Mouse (Mus musculus): ENCODE results near the gene Htr1d. TPM values are rescaled to one million over a fixed set of nuclear protein-coding genes. Genes with fewer than 3 reads are reported as not detected.

Gene Htr1d
- polyA plus RNA-seq, 1 experiment from 2014 or later = 0.12 TPM

GRCm38 (mm10) chr4:136456516-136457218, 33.3 kb downstream of the Htr1d start:
- Histone ChIP-seq H3K27ac (ENCODE audit: low read depth) (no peak overlapping the region), H3K4me2 (ENCODE audit: low read length) (no peak overlapping the region), H3K9ac (ENCODE audit: low read length) (no peak overlapping the region), H3K4me1 (replicated peaks; ENCODE audit: control insufficient read depth, insufficient read depth, low read length) (peaks cover 3% of the 10 kb centered on the region; the same call in 1 of the 2 replicates), H3K27me3 (replicated peaks; ENCODE audit: control insufficient read depth, insufficient read depth, low read length) (no peaks in the 10 kb centered on the region), H3K36me3 (ENCODE audit: control insufficient read depth, insufficient read depth, low read length) (no peaks in the 10 kb centered on the region), H3K4me3 (ENCODE audit: low read depth, low read length) (no peak overlapping the region), H3K9me3 (ENCODE audit: control insufficient read depth, low read length) (no peaks in the 10 kb centered on the region)
- WGBS = 90% methylated on average over 6 of the region's 6 CpGs
- ATAC-seq (replicated peaks; ENCODE audit: low FRiP score, low TSS enrichment, low read depth) (no peak), DNase-seq (ENCODE audit: low spot score) (no peak)

DNA sequence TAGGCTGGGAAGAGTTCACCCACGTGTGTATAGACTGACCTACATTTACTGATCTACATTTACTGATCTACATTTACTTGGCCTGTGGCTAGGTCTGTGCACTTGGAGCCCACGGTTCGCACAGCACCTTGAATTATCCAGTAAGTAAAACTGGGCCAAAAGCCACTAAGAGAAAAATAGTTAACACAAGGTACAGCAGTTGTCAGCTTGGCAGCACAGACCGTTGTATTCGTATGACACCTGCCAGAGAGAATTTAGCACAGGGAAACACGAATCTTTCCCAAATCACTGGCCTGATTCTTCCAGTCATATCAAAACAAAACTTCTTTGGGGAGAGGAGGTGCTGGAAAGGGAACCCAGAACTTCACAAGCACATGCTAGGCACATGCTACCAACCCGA, 35.0 kb downstream of the Htr1d start:
- no peak overlapping the region for H3K9ac ChIP-seq (ENCODE audit: low read length)
- WGBS = 81% methylated on average over 7 of the region's 7 CpGs
- H3K27me3 ChIP-seq (replicated peaks; ENCODE audit: control insufficient read depth, insufficient read depth, low read length) = 0 out of 2 replicates have a peak, but pooled peaks cover under 1% of the 10 kb centered on the region
- H3K36me3 ChIP-seq (ENCODE audit: control insufficient read depth, insufficient read depth, low read length) = no peaks in the 10 kb centered on the region
- no peak for DNase-seq (ENCODE audit: low spot score)
- ATAC-seq (replicated peaks; ENCODE audit: low FRiP score, low TSS enrichment, low read depth) = no peak
- no peak overlapping the region for H3K27ac ChIP-seq (ENCODE audit: low read depth)
- no peaks in the 10 kb centered on the region for H3K9me3 ChIP-seq (ENCODE audit: control insufficient read depth, low read length)
- no peak overlapping the region for H3K4me2 ChIP-seq (ENCODE audit: low read length)
- peaks cover 6% of the 10 kb centered on the region; the same call in 1 of the 2 replicates for H3K4me1 ChIP-seq (replicated peaks; ENCODE audit: control insufficient read depth, insufficient read depth, low read length)
- no peak overlapping the region for H3K4me3 ChIP-seq (ENCODE audit: low read depth, low read length)

- H3K4me1 ChIP-seq (replicated peaks; ENCODE audit: control insufficient read depth, insufficient read depth, low read length) = peaks cover 12% of the 10 kb centered on the region; the same call in 1 of the 2 replicates
- H3K9me3 ChIP-seq (ENCODE audit: control insufficient read depth, low read length) = no peaks in the 10 kb centered on the region
- 82% methylated on average over 12 of the region's 12 CpGs for WGBS
These were observed 35.9 kb downstream of the Htr1d start for GRCm38 (mm10) chr4:136459210-136459609.

DNA sequence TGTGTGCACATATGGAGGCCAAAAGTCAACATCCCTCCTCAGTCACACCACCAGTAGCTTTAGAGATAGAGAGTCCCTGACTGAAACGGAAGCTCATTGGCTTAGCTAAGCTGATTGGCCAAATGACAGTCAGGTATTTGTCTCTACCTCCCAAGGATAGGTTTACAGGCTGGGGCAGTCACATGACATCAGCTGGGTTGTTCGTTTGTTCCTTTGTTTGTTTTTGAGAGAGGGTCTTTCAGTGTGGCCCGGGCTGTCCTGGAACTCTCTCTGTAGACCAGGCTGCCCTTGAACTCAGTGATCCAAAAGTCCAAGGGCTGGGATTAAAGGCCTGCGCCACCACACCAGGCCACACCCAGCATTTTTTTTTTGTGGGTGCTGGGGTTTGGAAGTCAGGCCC, 37.9 kb downstream of the Htr1d start:
- no peak overlapping the region for H3K9ac ChIP-seq (ENCODE audit: low read length)
- no peak overlapping the region for H3K4me3 ChIP-seq (ENCODE audit: low read depth, low read length)
- H3K4me1 ChIP-seq (replicated peaks; ENCODE audit: control insufficient read depth, insufficient read depth, low read length) = peaks cover 16% of the 10 kb centered on the region
- WGBS = 44% methylated on average over 4 of the region's 4 CpGs
- no peaks in the 10 kb centered on the region for H3K36me3 ChIP-seq (ENCODE audit: control insufficient read depth, insufficient read depth, low read length)
- no peak for ATAC-seq (replicated peaks; ENCODE audit: low FRiP score, low TSS enrichment, low read depth)
- 0 out of 2 replicates have a peak, but pooled peaks cover 9% of the 10 kb centered on the region for H3K27me3 ChIP-seq (replicated peaks; ENCODE audit: control insufficient read depth, insufficient read depth, low read length)
- H3K4me2 ChIP-seq (ENCODE audit: low read length) = no peak overlapping the region
- no peak overlapping the region for H3K27ac ChIP-seq (ENCODE audit: low read depth)
- H3K9me3 ChIP-seq (ENCODE audit: control insufficient read depth, low read length) = no peaks in the 10 kb centered on the region
- peak; percentile 48 for DNase-seq (ENCODE audit: low spot score)

More at GRCm38 (mm10) chr4:136459210-136459609, 35.9 kb downstream of the Htr1d start:
- Histone ChIP-seq H3K27me3 (replicated peaks; ENCODE audit: control insufficient read depth, insufficient read depth, low read length) (0 out of 2 replicates have a peak, but pooled peaks cover 9% of the 10 kb centered on the region), H3K4me2 (ENCODE audit: low read length) (no peak overlapping the region), H3K36me3 (ENCODE audit: control insufficient read depth, insufficient read depth, low read length) (no peaks in the 10 kb centered on the region), H3K27ac (ENCODE audit: low read depth) (no peak overlapping the region), H3K4me3 (ENCODE audit: low read depth, low read length) (no peak overlapping the region), H3K9ac (ENCODE audit: low read length) (no peak overlapping the region)
- no peak for DNase-seq (ENCODE audit: low spot score)
- no peak for ATAC-seq (replicated peaks; ENCODE audit: low FRiP score, low TSS enrichment, low read depth)

- Histone ChIP-seq H3K4me1 (replicated peaks; ENCODE audit: control insufficient read depth, insufficient read depth, low read length) (peaks cover 19% of the 10 kb centered on the region), H3K4me2 (ENCODE audit: low read length) (peak overlapping the region; percentile 96), H3K9me3 (ENCODE audit: control insufficient read depth, low read length) (no peaks in the 10 kb centered on the region), H3K9ac (ENCODE audit: low read length) (peak overlapping the region; percentile 67; the same call in 1 of the 2 replicates), H3K27me3 (replicated peaks; ENCODE audit: control insufficient read depth, insufficient read depth, low read length) (0 out of 2 replicates have a peak, but pooled peaks cover 9% of the 10 kb centered on the region), H3K27ac (ENCODE audit: low read depth) (no peak overlapping the region), H3K36me3 (ENCODE audit: control insufficient read depth, insufficient read depth, low read length) (no peaks in the 10 kb centered on the region), H3K4me3 (ENCODE audit: low read depth, low read length) (peak overlapping the region; percentile 56)
- WGBS = 20% methylated on average over 6 of the region's 6 CpGs
- DNase-seq (ENCODE audit: low spot score) (no peak), ATAC-seq (replicated peaks; ENCODE audit: low FRiP score, low TSS enrichment, low read depth) (0 out of 2 replicates have a peak, but pooled peaks have one; percentile 9)
These were observed 38.4 kb downstream of the Htr1d start for GRCm38 (mm10) chr4:136461761-136462085.

DNA sequence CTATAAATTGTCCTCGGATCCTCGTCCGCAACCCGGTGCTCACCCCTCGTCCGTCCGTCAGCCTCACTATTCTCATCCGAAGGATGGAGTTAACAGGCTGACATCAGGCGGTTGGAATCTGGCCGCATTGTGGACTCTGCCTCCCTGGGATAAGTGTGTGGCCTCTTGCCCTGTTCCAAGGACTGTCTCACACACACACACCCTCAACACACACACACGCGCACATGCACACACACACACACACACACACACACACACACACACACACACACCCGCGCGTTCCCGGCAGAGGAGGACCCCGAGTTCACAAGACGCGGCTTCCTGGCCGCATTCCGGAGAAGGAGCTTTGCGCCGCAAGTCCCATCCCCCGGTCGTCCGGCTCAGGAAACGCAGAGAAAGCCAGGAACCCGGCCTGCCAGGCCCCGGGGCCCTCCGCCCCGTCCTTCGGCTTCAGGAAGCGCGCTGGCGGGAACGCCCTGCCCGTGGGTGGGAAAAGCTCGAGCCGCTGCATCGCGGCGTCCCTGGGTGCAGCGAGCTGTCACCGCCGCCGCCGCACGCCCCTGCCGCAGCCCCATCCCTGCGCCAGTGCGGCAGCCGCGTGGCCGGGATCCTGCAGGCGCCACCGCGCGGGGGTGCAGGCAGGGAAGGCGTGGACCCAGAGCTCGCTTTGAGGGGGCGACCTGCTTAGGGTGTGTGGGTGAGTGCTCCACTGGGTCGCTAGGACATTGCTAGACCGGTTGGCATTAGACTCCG, 38.9 kb downstream of the Htr1d start, which contains the start of gene 6030445D17Rik:
6030445D17Rik (plus strand) TSS at position 165 of the 753 bp plus-strand sequence.
- Histone ChIP-seq H3K9ac (ENCODE audit: low read length) (peak within 1 kb of the TSS; percentile 67), H3K4me1 (replicated peaks; ENCODE audit: control insufficient read depth, insufficient read depth, low read length) (peaks cover 19% of the 10 kb centered on the region), H3K4me2 (ENCODE audit: low read length) (peak within 1 kb of the TSS; percentile 96), H3K36me3 (ENCODE audit: control insufficient read depth, insufficient read depth, low read length) (no peaks in the 10 kb centered on the region), H3K27me3 (replicated peaks; ENCODE audit: control insufficient read depth, insufficient read depth, low read length) (0 out of 2 replicates have a peak, but pooled peaks cover 9% of the 10 kb centered on the region), H3K4me3 (ENCODE audit: low read depth, low read length) (peak within 1 kb of the TSS; percentile 56), H3K27ac (ENCODE audit: low read depth) (peak within 1 kb of the TSS; percentile 64; the same call in 1 of the 2 replicates), H3K9me3 (ENCODE audit: control insufficient read depth, low read length) (no peaks in the 10 kb centered on the region)
- ATAC-seq (replicated peaks; ENCODE audit: low FRiP score, low TSS enrichment, low read depth) (peak; percentile 76), DNase-seq (ENCODE audit: low spot score) (peak; percentile 84)
- under 1% methylated on average over 63 of the region's 64 CpGs for WGBS

GRCm38 (mm10) chr4:136462839-136463178, 39.5 kb downstream of the Htr1d start:
- ATAC-seq (replicated peaks; ENCODE audit: low FRiP score, low TSS enrichment, low read depth) (peak; percentile 59), DNase-seq (ENCODE audit: low spot score) (no peak)
- H3K4me3 ChIP-seq (ENCODE audit: low read depth, low read length) = peak overlapping the region; percentile 56
- no peaks in the 10 kb centered on the region for H3K36me3 ChIP-seq (ENCODE audit: control insufficient read depth, insufficient read depth, low read length)
- H3K4me1 ChIP-seq (replicated peaks; ENCODE audit: control insufficient read depth, insufficient read depth, low read length) = peaks cover 19% of the 10 kb centered on the region
- H3K9me3 ChIP-seq (ENCODE audit: control insufficient read depth, low read length) = no peaks in the 10 kb centered on the region
- 4% methylated on average over 8 of the region's 8 CpGs for whole genome bisulfite sequencing
- H3K4me2 ChIP-seq (ENCODE audit: low read length) = peak overlapping the region; percentile 96
- peak overlapping the region; percentile 67 for H3K9ac ChIP-seq (ENCODE audit: low read length)
- peak overlapping the region; percentile 64; the same call in 1 of the 2 replicates for H3K27ac ChIP-seq (ENCODE audit: low read depth)
- 0 out of 2 replicates have a peak, but pooled peaks cover 9% of the 10 kb centered on the region for H3K27me3 ChIP-seq (replicated peaks; ENCODE audit: control insufficient read depth, insufficient read depth, low read length)

- Histone ChIP-seq H3K4me2 (ENCODE audit: low read length) (peak overlapping the region; percentile 96), H3K27me3 (replicated peaks; ENCODE audit: control insufficient read depth, insufficient read depth, low read length) (0 out of 2 replicates have a peak, but pooled peaks cover 9% of the 10 kb centered on the region), H3K4me3 (ENCODE audit: low read depth, low read length) (peak overlapping the region; percentile 56), H3K4me1 (replicated peaks; ENCODE audit: control insufficient read depth, insufficient read depth, low read length) (peaks cover 19% of the 10 kb centered on the region), H3K36me3 (ENCODE audit: control insufficient read depth, insufficient read depth, low read length) (no peaks in the 10 kb centered on the region), H3K9me3 (ENCODE audit: control insufficient read depth, low read length) (no peaks in the 10 kb centered on the region), H3K27ac (ENCODE audit: low read depth) (no peak overlapping the region), H3K9ac (ENCODE audit: low read length) (no peak overlapping the region)
- DNase-seq (ENCODE audit: low spot score) = no peak
- WGBS = 29% methylated on average over 9 of the region's 9 CpGs
- ATAC-seq (replicated peaks; ENCODE audit: low FRiP score, low TSS enrichment, low read depth) = no peak
These were observed 40.1 kb downstream of the Htr1d start for GRCm38 (mm10) chr4:136463436-136463835.
